16 mouse cellular contexts compared by ENCODE assay signal in genomic region chr17:86711949-86712348, GRCm38 (mm10). TPM values are rescaled to one million over a fixed set of nuclear protein-coding genes. Genes with fewer than 3 reads are reported as not detected.
DNase-seq lines count a peak whose midpoint lies in the region; ATAC-seq lines count a peak whose summit lies in the region.
"Had no signal": no experiment of that assay in that cellular context is flagged by ENCODE, and none has a peak within 500 bp of the region (broad histone marks: within the 10 kb centered on the region; RNA-seq: fewer than 3 reads in every experiment).

No protein-coding gene starts in this region.

- 84% methylated on average over 5 of the region's 5 CpGs for WGBS in embryonic facial prominence, embryonic 10.5 days
- 86% methylated on average over 5 of the region's 5 CpGs for WGBS in forebrain, embryonic 13.5 days

- no peaks in the 10 kb centered on the region for H3K9me3 ChIP-seq in embryonic facial prominence, embryonic 10.5 days
- H3K9me3 ChIP-seq in forebrain, embryonic 13.5 days (replicated peaks) = no peaks in the 10 kb centered on the region
- H3K9me3 ChIP-seq: embryonic facial prominence, embryonic 12.5 days had no signal

- no peak overlapping the region for H3K4me2 ChIP-seq in forebrain, embryonic 13.5 days
- H3K4me2 ChIP-seq: embryonic facial prominence, embryonic 12.5 days had no signal

- H3K4me1 ChIP-seq in embryonic facial prominence, embryonic 10.5 days = peaks cover 6% of the 10 kb centered on the region
- H3K4me1 ChIP-seq in forebrain, embryonic 13.5 days = no peaks in the 10 kb centered on the region
- H3K4me1 ChIP-seq: embryonic facial prominence, embryonic 12.5 days had no signal

- peak; percentile 41 for DNase-seq in kidney, postnatal 10 days
- DNase-seq in kidney, adult 18-20 months = no peak
- peak; percentile 23 for DNase-seq in ovary, postnatal 36 days (ENCODE audit: low spot score)
- no peak for DNase-seq in ovary, postnatal 10 days (ENCODE audit: low spot score)
- peak; percentile 49 to 66 for DNase-seq in heart, postnatal 10 days
- peak; percentile 52 for DNase-seq in testis, postnatal 14 days (ENCODE audit: low spot score)
- DNase-seq in embryonic facial prominence, embryonic 10.5 days (ENCODE audit: low spot score) = no peak
- DNase-seq: adrenal gland, adult 2 months; cerebellum, adult 11-12 months; left cerebral cortex, postnatal 4 days; midbrain, embryonic 14.5 days had no signal

- no peaks in the 10 kb centered on the region for H3K27me3 ChIP-seq in embryonic facial prominence, embryonic 10.5 days (replicated peaks; ENCODE audit: low read depth, poor library complexity, severe bottlenecking)
- H3K27me3 ChIP-seq in forebrain, embryonic 13.5 days = no peaks in the 10 kb centered on the region
- H3K27me3 ChIP-seq: embryonic facial prominence, embryonic 12.5 days had no signal

- intact Hi-C loops in heart, postnatal 10 days (cut with DNase I) = loop anchor here (5.0 kb wide), 1 partner anchor 90 kb away; no protein-coding TSS in a partner anchor

- no peak for ATAC-seq in forebrain, embryonic 13.5 days
- ATAC-seq: hindbrain, embryonic 16.5 days had no signal

- no peak overlapping the region for H3K27ac ChIP-seq in embryonic facial prominence, embryonic 10.5 days (replicated peaks)
- no peak overlapping the region for H3K27ac ChIP-seq in forebrain, embryonic 13.5 days
- H3K27ac ChIP-seq: embryonic facial prominence, embryonic 12.5 days; liver, embryonic 14.5 days had no signal

- no peak overlapping the region for H3K9ac ChIP-seq in forebrain, embryonic 13.5 days
- H3K9ac ChIP-seq: embryonic facial prominence, embryonic 12.5 days; liver, embryonic 14.5 days had no signal

- H3K36me3 ChIP-seq in embryonic facial prominence, embryonic 10.5 days (replicated peaks) = no peaks in the 10 kb centered on the region
- H3K36me3 ChIP-seq in forebrain, embryonic 13.5 days (ENCODE audit: poor library complexity, severe bottlenecking) = no peaks in the 10 kb centered on the region
- H3K36me3 ChIP-seq: embryonic facial prominence, embryonic 12.5 days had no signal

- no peak overlapping the region for H3K4me3 ChIP-seq in embryonic facial prominence, embryonic 10.5 days
- H3K4me3 ChIP-seq in forebrain, embryonic 13.5 days = no peak overlapping the region
- H3K4me3 ChIP-seq: embryonic facial prominence, embryonic 12.5 days had no signal

RNA-seq across cellular contexts. Expression of gene Epas1, which starts 41.6 kb away (rescaled TPM):
- 100 to 1,000 TPM; 222 to 225 TPM for total RNA-seq in heart, postnatal 10 days (2021)
- 2.8 and 2.9 TPM in 2 replicates for polyA plus RNA-seq in embryonic facial prominence, embryonic 10.5 days (2016; fragmentation: Nextera tagmentation; extraction: Ambion mirVana)
- polyA plus RNA-seq in forebrain, embryonic 13.5 days (2015; fragmentation: Nextera tagmentation; extraction: Ambion mirVana) = 3.2 and 3.5 TPM in 2 replicates
- total RNA-seq: megakaryocyte progenitor cell, adult 5-6 weeks had no signal

Comparison
In these comparisons a context has a peak if more than half of its experiments do, and no peak if none do; other contexts are left out.
1. DNase-seq: peak in kidney, postnatal 10 days (single experiment), ovary, postnatal 36 days (single experiment), heart, postnatal 10 days (2 of 2) and testis, postnatal 14 days (single experiment); none in kidney, adult 18-20 months (single experiment), ovary, postnatal 10 days (single experiment) and embryonic facial prominence, embryonic 10.5 days (single experiment).